Mouse (Mus musculus): Measurements from ENCODE around the gene Rnaset2a.
"Not testable (repeated sequence)": the region's sequence is repeated elsewhere in the genome, so short reads cannot be mapped to it uniquely, and the experiment has no call there.

Gene Rnaset2a

GRCm38 (mm10) chr17:8147439-8148316 is at the start of gene Rnaset2a, which contains the start of gene Gm49673:
TSS of gene Rnaset2a (minus strand) at chr17:8148097.
TSS of gene Gm49673 (minus strand) at chr17:8147788.
- DNase-seq (ENCODE audit: low read depth): not testable (repeated sequence)

- peak; percentile 4 for DNase-seq (ENCODE audit: low read depth)
Observed at GRCm38 (mm10) chr17:8197652-8198051, 49.8 kb upstream of the Rnaset2a start.

GRCm38 (mm10) chr17:8195685-8196376 is 47.9 kb upstream of the Rnaset2a start:
- no peak for DNase-seq (ENCODE audit: low read depth)

- no peak for DNase-seq (ENCODE audit: low read depth)
Observed at GRCm38 (mm10) chr17:8193678-8194077, 45.8 kb upstream of the Rnaset2a start.

GRCm38 (mm10) chr17:8184217-8184616 is 36.3 kb upstream of the Rnaset2a start:
- DNase-seq (ENCODE audit: low read depth): no peak

GRCm38 (mm10) chr17:8183815-8184214 is 35.9 kb upstream of the Rnaset2a start:
- DNase-seq (ENCODE audit: low read depth): no peak

- no peak for DNase-seq (ENCODE audit: low read depth)
Observed at GRCm38 (mm10) chr17:8177090-8177489, 29.2 kb upstream of the Rnaset2a start.

- no peak for DNase-seq (ENCODE audit: low read depth)
Observed at GRCm38 (mm10) chr17:8171081-8171480, 23.2 kb upstream of the Rnaset2a start.

- no peak for DNase-seq (ENCODE audit: low read depth)
Observed at GRCm38 (mm10) chr17:8170331-8170730, 22.4 kb upstream of the Rnaset2a start.

GRCm38 (mm10) chr17:8167436-8167835 is 19.5 kb upstream of the Rnaset2a start:
- DNase-seq (ENCODE audit: low read depth): not testable (repeated sequence)

GRCm38 (mm10) chr17:8166454-8166853 is 18.6 kb upstream of the Rnaset2a start:
- not testable (repeated sequence) for DNase-seq (ENCODE audit: low read depth)

GRCm38 (mm10) chr17:8165977-8166376 is 18.1 kb upstream of the Rnaset2a start:
- not testable (repeated sequence) for DNase-seq (ENCODE audit: low read depth)

- DNase-seq (ENCODE audit: low read depth): not testable (repeated sequence)
Observed at GRCm38 (mm10) chr17:8165608-8165945, 17.7 kb upstream of the Rnaset2a start.

GRCm38 (mm10) chr17:8164701-8165607 is 17.1 kb upstream of the Rnaset2a start, which contains the start of gene Fgfr1op:
TSS of gene Fgfr1op (plus strand) at chr17:8165501.
- DNase-seq (ENCODE audit: low read depth): not testable (repeated sequence)

GRCm38 (mm10) chr17:8160969-8161368 is 13.1 kb upstream of the Rnaset2a start:
- not testable (repeated sequence) for DNase-seq (ENCODE audit: low read depth)

GRCm38 (mm10) chr17:8158627-8159026 is 10.7 kb upstream of the Rnaset2a start:
- DNase-seq (ENCODE audit: low read depth): not testable (repeated sequence)

- not testable (repeated sequence) for DNase-seq (ENCODE audit: low read depth)
Observed at GRCm38 (mm10) chr17:8155982-8156381, 8.1 kb upstream of the Rnaset2a start.

- DNase-seq (ENCODE audit: low read depth): not testable (repeated sequence)
Observed at GRCm38 (mm10) chr17:8155010-8155409, 7.1 kb upstream of the Rnaset2a start.

GRCm38 (mm10) chr17:8146931-8147330 is 966 bp downstream of the Rnaset2a start:
- not testable (repeated sequence) for DNase-seq (ENCODE audit: low read depth)

GRCm38 (mm10) chr17:8143802-8144673 is 3.9 kb downstream of the Rnaset2a start:
- not testable (repeated sequence) for DNase-seq (ENCODE audit: low read depth)

GRCm38 (mm10) chr17:8140210-8140609 is 7.7 kb downstream of the Rnaset2a start:
- DNase-seq (ENCODE audit: low read depth): not testable (repeated sequence)
